Mouse (Mus musculus) kidney, embryonic 16.5 days (tissue): Measurements from ENCODE around the gene F8a. TPM values are rescaled to one million over a fixed set of nuclear protein-coding genes. Genes with fewer than 3 reads are reported as not detected.

ENCODE experiments used
- polyA plus RNA-seq: library from polyadenylated mRNA; unstranded; fragments of >200 nt; fragmentation: Nextera tagmentation; extraction: Ambion mirVana; gene quantifications from 2 replicates; pipeline ENCODE4 v1.2.1, GENCODE M21; 2015

Gene F8a
- polyA plus RNA-seq, 1 experiment from 2014 or later = 10.6 TPM

Other genes starting within 250 kb of the F8a start
- gene Zfp185, start 241.0 kb upstream of the F8a start, polyA plus RNA-seq = 7.5 and 7.6 TPM in 2 replicates
- 0.14 TPM in 1 of 2 replicates, not detected in the other for gene Pnma5, start 191.2 kb upstream of the F8a start, polyA plus RNA-seq
- gene Pnma3, start 163.5 kb upstream of the F8a start, polyA plus RNA-seq = 0.04 and 0.10 TPM in 2 replicates
- gene Xlr4a, start 145.8 kb upstream of the F8a start, polyA plus RNA-seq = 0.54 and 0.98 TPM in 2 replicates
- gene Xlr3a, start 131.2 kb upstream of the F8a start, polyA plus RNA-seq = 2.3 and 3.6 TPM in 2 replicates
- gene Gm14685, start 111.2 kb upstream of the F8a start, polyA plus RNA-seq = not detected in 2 replicates
- gene Xlr5b, start 79.5 kb upstream of the F8a start, polyA plus RNA-seq = not detected in 2 replicates
- not detected in 2 replicates for gene DXBay18, start 78.8 kb upstream of the F8a start, polyA plus RNA-seq
- not detected in 2 replicates for gene Spin2d, start 51.3 kb upstream of the F8a start, polyA plus RNA-seq
- gene Xlr3b, start 36.1 kb upstream of the F8a start, polyA plus RNA-seq = 11.8 and 14.0 TPM in 2 replicates
- gene Xlr4b, start 14.0 kb upstream of the F8a start, polyA plus RNA-seq = 0.51 and 1.1 TPM in 2 replicates
- not detected in 2 replicates for gene Xlr4c, start 14.8 kb downstream of the F8a start, polyA plus RNA-seq
- not detected in 2 replicates for gene Xlr3c, start 37.1 kb downstream of the F8a start, polyA plus RNA-seq
- gene Xlr5a, start 64.7 kb downstream of the F8a start, polyA plus RNA-seq = not detected in 2 replicates
- gene Xlr5c, start 64.7 kb downstream of the F8a start, polyA plus RNA-seq = not detected in 2 replicates
- not detected in 2 replicates for gene Gm45015, start 108.5 kb downstream of the F8a start, polyA plus RNA-seq
- gene Zfp275, start 114.3 kb downstream of the F8a start, polyA plus RNA-seq = 13.8 and 14.7 TPM in 2 replicates
- gene Gm18336, start 170.4 kb downstream of the F8a start, polyA plus RNA-seq = not detected in 2 replicates
- 0.10 TPM in 1 of 2 replicates, not detected in the other for gene Zfp92, start 182.8 kb downstream of the F8a start, polyA plus RNA-seq
- gene Trex2, start 207.1 kb downstream of the F8a start, polyA plus RNA-seq = not detected in 2 replicates
- gene Haus7, start 230.8 kb downstream of the F8a start, polyA plus RNA-seq = 64.2 and 70.0 TPM in 2 replicates